Mouse (Mus musculus) heart, postnatal 0 days (tissue): ENCODE measurements around the gene Specc1l.

Experiments
- CTCF ChIP-seq: IDR thresholded peaks from 2 replicates; pipeline ENCODE4 v1.5.1; 2016; ENCODE audit warnings: antibody characterized with exemption, control low read depth, low read depth
- EP300 ChIP-seq: IDR thresholded peaks from 2 replicates; pipeline ENCODE4 v1.6.1; 2016; ENCODE audit warnings: antibody characterized with exemption, low read depth

- TF ChIP-seq CTCF (no peak), EP300 (no peak)
Measured at GRCm38 (mm10) chr10:75212981-75213380, 1.1 kb downstream of the Specc1l start.
